Mouse (Mus musculus): ENCODE data around the gene 1520401A03Rik.

GRCm38 (mm10) chr17:23742210-23742793, 19.7 kb upstream of the 1520401A03Rik start:
- TF ChIP-seq GATA1 (IDR thresholded peaks at IDR 0.05; ENCODE audit: low read length): no peak
- no peak for TF ChIP-seq TAL1 (IDR thresholded peaks at IDR 0.05; ENCODE audit: low read length)
